Mouse (Mus musculus): ENCODE measurements around the gene Cacna1i.
A peak's percentile ranks its signal among the peaks of the same experiment; 100 is the strongest.

Gene Cacna1i

GRCm38 (mm10) chr15:80286851-80287415 is at the start of gene Cacna1i:
TSS of gene Cacna1i (plus strand) at chr15:80287238.
- DNase-seq (ENCODE audit: low read depth, low spot score) = peak; percentile 50

- DNase-seq (ENCODE audit: low read depth, low spot score) = no peak
Measured at GRCm38 (mm10) chr15:80248135-80248534, 38.9 kb upstream of the Cacna1i start.

- no peak for DNase-seq (ENCODE audit: low read depth, low spot score)
Measured at GRCm38 (mm10) chr15:80248596-80248995, 38.4 kb upstream of the Cacna1i start.

GRCm38 (mm10) chr15:80249672-80250071 is 37.4 kb upstream of the Cacna1i start:
- no peak for DNase-seq (ENCODE audit: low read depth, low spot score)

- no peak for DNase-seq (ENCODE audit: low read depth, low spot score)
Measured at GRCm38 (mm10) chr15:80250586-80250985, 36.5 kb upstream of the Cacna1i start.

- DNase-seq (ENCODE audit: low read depth, low spot score) = no peak
Measured at GRCm38 (mm10) chr15:80253530-80253929, 33.5 kb upstream of the Cacna1i start.

GRCm38 (mm10) chr15:80254207-80254606 is 32.8 kb upstream of the Cacna1i start:
- DNase-seq (ENCODE audit: low read depth, low spot score) = no peak

- DNase-seq (ENCODE audit: low read depth, low spot score) = peak; percentile 100
Measured at GRCm38 (mm10) chr15:80254847-80255645, 32.0 kb upstream of the Cacna1i start, which contains the start of gene Atf4. TSS of gene Atf4 (plus strand) at chr15:80255184.

GRCm38 (mm10) chr15:80255646-80256121 is 31.4 kb upstream of the Cacna1i start:
- no peak for DNase-seq (ENCODE audit: low read depth, low spot score)

GRCm38 (mm10) chr15:80256242-80256641 is 30.8 kb upstream of the Cacna1i start:
- no peak for DNase-seq (ENCODE audit: low read depth, low spot score)

GRCm38 (mm10) chr15:80256656-80257601 is 30.1 kb upstream of the Cacna1i start:
- no peak for DNase-seq (ENCODE audit: low read depth, low spot score)

- DNase-seq (ENCODE audit: low read depth, low spot score) = no peak
Measured at GRCm38 (mm10) chr15:80257602-80258239, 29.3 kb upstream of the Cacna1i start.

GRCm38 (mm10) chr15:80258240-80259170 is 28.5 kb upstream of the Cacna1i start:
- DNase-seq (ENCODE audit: low read depth, low spot score) = no peak

- DNase-seq (ENCODE audit: low read depth, low spot score) = no peak
Measured at GRCm38 (mm10) chr15:80259406-80260045, 27.5 kb upstream of the Cacna1i start.

GRCm38 (mm10) chr15:80260677-80261076 is 26.4 kb upstream of the Cacna1i start:
- no peak for DNase-seq (ENCODE audit: low read depth, low spot score)

- DNase-seq (ENCODE audit: low read depth, low spot score) = no peak
Measured at GRCm38 (mm10) chr15:80261100-80261499, 25.9 kb upstream of the Cacna1i start.

GRCm38 (mm10) chr15:80263610-80264575 is 23.1 kb upstream of the Cacna1i start, which contains the start of gene Rps19bp1:
TSS of gene Rps19bp1 (minus strand) at chr15:80264315.
- DNase-seq (ENCODE audit: low read depth, low spot score) = peak; percentile 79

- DNase-seq (ENCODE audit: low read depth, low spot score) = no peak
Measured at GRCm38 (mm10) chr15:80266281-80266680, 20.8 kb upstream of the Cacna1i start.

Data from brain, embryonic 18.5 days (tissue).